Mouse (Mus musculus) stomach, embryonic 14.5 days (tissue): ENCODE data around the gene Dram1. TPM values are rescaled to one million over a fixed set of nuclear protein-coding genes. Genes with fewer than 3 reads are reported as not detected.
"Not testable (repeated sequence)": the region's sequence is repeated elsewhere in the genome, so short reads cannot be mapped to it uniquely, and the experiment has no call there.

Source experiments
- ATAC-seq: fragments of 200-750 bp; cut with Nextera tagmentation; 2 replicates; pipeline ENCODE4 v1.8.0; 2017; ENCODE audit warnings: low read depth, moderate TSS enrichment; ENCODE audit not compliant: insufficient number of reproducible peaks, insufficient read depth, low FRiP score
- H3K27ac ChIP-seq: fragments of 300-500 bp; sonication (generic); 2 replicates; pipeline ENCODE4 v1.5.1; 2014; ENCODE audit warnings: mild to moderate bottlenecking, low read length, moderate library complexity, mixed read lengths
- H3K27me3 ChIP-seq: fragments of 300-500 bp; sonication (generic); 2 replicates; pipeline ENCODE4 v1.6.1; 2014; ENCODE audit warnings: low read length, control low read depth, mixed read lengths; ENCODE audit not compliant: control insufficient read depth, insufficient read depth
- H3K36me3 ChIP-seq: fragments of 300-500 bp; sonication (generic); 2 replicates; pipeline ENCODE4 v1.6.1; 2014; ENCODE audit warnings: mild to moderate bottlenecking, control low read depth, low read length, moderate library complexity, mixed read lengths; ENCODE audit not compliant: control insufficient read depth, insufficient read depth
- H3K4me1 ChIP-seq: fragments of 300-500 bp; sonication (generic); 2 replicates; pipeline ENCODE4 v1.6.1; 2014; ENCODE audit warnings: low read length, control low read depth, mixed read lengths; ENCODE audit not compliant: control insufficient read depth, insufficient read depth
- H3K4me2 ChIP-seq: fragments of 300-500 bp; sonication (generic); replicated peaks from 2 replicates; pipeline ENCODE4 v1.6.1; 2014; ENCODE audit warnings: low read depth, low read length, control low read depth
- H3K4me3 ChIP-seq: fragments of 300-500 bp; sonication (generic); 2 replicates; pipeline ENCODE4 v1.5.1; 2014; ENCODE audit warnings: low read depth, low read length, control low read depth
- H3K9ac ChIP-seq: fragments of 300-500 bp; sonication (generic); replicated peaks from 2 replicates; pipeline ENCODE4 v1.6.1; 2014; ENCODE audit warnings: low read depth, mild to moderate bottlenecking, control low read depth, low read length, moderate library complexity, mixed read lengths
- H3K9me3 ChIP-seq: fragments of 300-500 bp; sonication (generic); 2 replicates; pipeline ENCODE4 v1.6.1; 2016; ENCODE audit warnings: low read depth, low read length, control low read depth; ENCODE audit not compliant: control insufficient read depth
- WGBS: fragments of 180-500 bp; shearing (Covaris S2); extraction: QIAGEN DNeasy Blood & Tissue Kit; methylation state at CpG from one replicate; pipeline ENCODE4 v1.1.7; 2014; 5-methylcytosine and 5-hydroxymethylcytosine counted together
- polyA plus RNA-seq: library from polyadenylated mRNA; unstranded; fragments of >200 nt; fragmentation: Nextera tagmentation; extraction: Ambion mirVana; gene quantifications from 2 replicates; pipeline ENCODE4 v1.2.1, GENCODE M21; 2014

Dram1 gene
- polyA plus RNA-seq, 1 experiment from 2014 or later = 2.7 TPM

GRCm38 (mm10) chr10:88383479-88383878 is 4.6 kb upstream of the Dram1 start:
- no peak overlapping the region for H3K4me3 ChIP-seq
- 67% methylated on average over 4 of the region's 4 CpGs for WGBS
- H3K27ac ChIP-seq = no peak overlapping the region
- H3K9me3 ChIP-seq = no peaks in the 10 kb centered on the region
- no peak overlapping the region for H3K9ac ChIP-seq
- H3K27me3 ChIP-seq = no peaks in the 10 kb centered on the region
- H3K36me3 ChIP-seq = no peaks in the 10 kb centered on the region
- no peak overlapping the region for H3K4me2 ChIP-seq
- no peak for ATAC-seq
- H3K4me1 ChIP-seq = peaks cover 8% of the 10 kb centered on the region; the same call in 1 of the 2 replicates

GRCm38 (mm10) chr10:88382009-88382408 is 3.1 kb upstream of the Dram1 start:
- H3K9me3 ChIP-seq = no peaks in the 10 kb centered on the region
- H3K4me1 ChIP-seq = peaks cover 8% of the 10 kb centered on the region; the same call in 1 of the 2 replicates
- no peak for ATAC-seq
- no peaks in the 10 kb centered on the region for H3K36me3 ChIP-seq
- 42% methylated on average over 6 of the region's 6 CpGs for WGBS
- H3K9ac ChIP-seq = no peak overlapping the region
- no peak overlapping the region for H3K4me2 ChIP-seq
- no peak overlapping the region for H3K4me3 ChIP-seq
- H3K27me3 ChIP-seq = no peaks in the 10 kb centered on the region
- H3K27ac ChIP-seq = no peak overlapping the region

- no peaks in the 10 kb centered on the region for H3K36me3 ChIP-seq
- 82% methylated on average over 4 of the region's 4 CpGs for WGBS
- H3K4me1 ChIP-seq = peaks cover 8% of the 10 kb centered on the region; the same call in 1 of the 2 replicates
- H3K9me3 ChIP-seq = no peaks in the 10 kb centered on the region
- no peaks in the 10 kb centered on the region for H3K27me3 ChIP-seq
- no peak overlapping the region for H3K4me3 ChIP-seq
- H3K27ac ChIP-seq = no peak overlapping the region
- no peak for ATAC-seq
- no peak overlapping the region for H3K9ac ChIP-seq
- H3K4me2 ChIP-seq = no peak overlapping the region
These were observed 2.4 kb upstream of the Dram1 start for GRCm38 (mm10) chr10:88381286-88381685.

- H3K36me3 ChIP-seq = no peaks in the 10 kb centered on the region
- no peak overlapping the region for H3K27ac ChIP-seq
- ATAC-seq = no peak
- H3K27me3 ChIP-seq = no peaks in the 10 kb centered on the region
- H3K4me2 ChIP-seq = peak overlapping the region; percentile 82
- H3K9me3 ChIP-seq = no peaks in the 10 kb centered on the region
- H3K4me1 ChIP-seq = peaks cover 8% of the 10 kb centered on the region; the same call in 1 of the 2 replicates
- peak overlapping the region; percentile 73 for H3K4me3 ChIP-seq
- H3K9ac ChIP-seq = 0 out of 2 replicates have a peak overlapping the region, but pooled peaks have one; percentile 32
- WGBS = 51% methylated on average over 14 of the region's 14 CpGs
These were observed 1.7 kb upstream of the Dram1 start for GRCm38 (mm10) chr10:88380430-88381060.

GRCm38 (mm10) chr10:88380002-88380401 is 1.1 kb upstream of the Dram1 start:
- no peaks in the 10 kb centered on the region for H3K9me3 ChIP-seq
- H3K27ac ChIP-seq = no peak overlapping the region
- 0 out of 2 replicates have a peak, but pooled peaks have one; percentile 46 for ATAC-seq
- H3K36me3 ChIP-seq = no peaks in the 10 kb centered on the region
- H3K4me1 ChIP-seq = peaks cover 8% of the 10 kb centered on the region; the same call in 1 of the 2 replicates
- no peaks in the 10 kb centered on the region for H3K27me3 ChIP-seq
- peak overlapping the region; percentile 73 for H3K4me3 ChIP-seq
- 3% methylated on average over 11 of the region's 11 CpGs for WGBS
- peak overlapping the region; percentile 32 for H3K9ac ChIP-seq
- peak overlapping the region; percentile 82 for H3K4me2 ChIP-seq

DNA sequence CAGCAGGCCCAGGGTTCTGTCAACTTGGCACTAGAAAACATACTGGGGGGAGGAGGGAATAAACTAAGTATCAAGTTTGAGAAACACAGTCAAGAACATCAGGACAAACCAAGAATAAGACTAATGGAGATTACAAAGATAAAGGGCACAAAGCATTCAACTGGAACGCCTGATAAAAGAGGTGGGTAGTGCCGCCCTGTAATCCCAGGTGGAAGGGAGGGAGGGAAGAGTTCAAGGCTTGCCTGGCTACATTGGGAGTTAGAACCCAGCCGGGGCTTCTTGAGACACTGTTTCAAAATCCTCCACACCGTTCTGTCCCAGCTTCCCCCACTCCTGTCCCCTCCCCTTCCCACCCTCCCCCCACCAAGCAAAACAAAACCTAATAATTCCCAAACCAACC is 1.2 kb downstream of the Dram1 start:
- Histone ChIP-seq H3K4me2 (no peak overlapping the region), H3K36me3 (no peaks in the 10 kb centered on the region), H3K27ac (no peak overlapping the region), H3K4me3 (no peak overlapping the region), H3K4me1 (peaks cover 8% of the 10 kb centered on the region; the same call in 1 of the 2 replicates), H3K9ac (no peak overlapping the region), H3K27me3 (no peaks in the 10 kb centered on the region), H3K9me3 (no peaks in the 10 kb centered on the region)
- no peak for ATAC-seq
- WGBS = 73% methylated on average over 4 of the region's 4 CpGs

GRCm38 (mm10) chr10:88376770-88377169 is 2.1 kb downstream of the Dram1 start:
- no peak for ATAC-seq
- Histone ChIP-seq H3K4me1 (peaks cover 8% of the 10 kb centered on the region; the same call in 1 of the 2 replicates), H3K4me2 (no peak overlapping the region), H3K27me3 (no peaks in the 10 kb centered on the region), H3K4me3 (no peak overlapping the region), H3K9ac (no peak overlapping the region), H3K36me3 (no peaks in the 10 kb centered on the region), H3K27ac (no peak overlapping the region), H3K9me3 (no peaks in the 10 kb centered on the region)
- 4% methylated on average over 11 of the region's 11 CpGs for WGBS

DNA sequence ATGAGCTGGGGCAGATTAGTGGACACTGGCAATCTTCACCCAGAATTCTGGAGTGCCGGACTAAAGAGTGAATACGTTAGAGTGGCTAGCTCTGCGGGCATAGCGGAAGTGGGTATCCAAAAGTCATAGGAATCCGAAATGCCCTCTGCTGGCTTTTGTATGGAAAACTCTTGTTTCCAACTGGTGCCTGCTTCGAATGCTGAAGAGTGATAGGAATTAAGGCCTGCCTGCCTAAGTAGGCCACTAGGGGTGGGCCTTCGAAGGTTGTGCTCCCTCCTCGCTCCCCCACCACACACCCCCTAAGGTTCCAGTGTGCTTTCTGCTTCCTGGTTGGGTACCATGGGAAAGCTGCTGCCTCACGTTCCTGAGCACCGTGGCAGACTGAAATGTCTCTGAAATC is 3.9 kb downstream of the Dram1 start:
- Histone ChIP-seq H3K4me3 (no peak overlapping the region), H3K27me3 (no peaks in the 10 kb centered on the region), H3K9ac (no peak overlapping the region), H3K4me2 (no peak overlapping the region), H3K27ac (no peak overlapping the region), H3K9me3 (no peaks in the 10 kb centered on the region), H3K36me3 (no peaks in the 10 kb centered on the region), H3K4me1 (peaks cover under 1% of the 10 kb centered on the region; the same call in 1 of the 2 replicates)
- no peak for ATAC-seq
- WGBS = 29% methylated on average over 10 of the region's 10 CpGs

DNA sequence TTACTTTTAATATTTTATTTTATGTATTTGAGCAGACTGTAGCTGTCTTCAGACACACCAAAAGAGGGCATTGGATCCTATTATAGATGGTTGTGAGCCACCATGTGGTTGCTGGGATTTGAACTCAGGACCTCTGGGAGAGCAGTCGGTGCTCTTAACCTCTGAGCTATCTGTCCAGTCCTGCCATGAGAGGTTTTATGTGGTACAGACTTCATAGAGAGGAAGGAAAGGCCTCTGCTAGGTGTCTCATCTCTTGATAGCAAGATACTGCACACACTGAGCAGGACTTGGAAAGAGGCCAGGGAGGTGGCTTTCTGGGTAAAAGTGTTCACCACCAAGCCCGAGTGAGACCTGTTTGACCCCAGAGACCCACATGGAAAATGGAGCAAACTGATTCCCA is 5.9 kb downstream of the Dram1 start:
- H3K27me3 ChIP-seq, H3K27ac ChIP-seq, H3K9me3 ChIP-seq, H3K36me3 ChIP-seq, H3K4me1 ChIP-seq, H3K4me2 ChIP-seq, H3K9ac ChIP-seq, H3K4me3 ChIP-seq, ATAC-seq: not testable (repeated sequence)
- 88% methylated on average over 2 of the region's 2 CpGs for WGBS
